Mouse (Mus musculus): ENCODE measurements around the gene Rad51d.

DNA sequence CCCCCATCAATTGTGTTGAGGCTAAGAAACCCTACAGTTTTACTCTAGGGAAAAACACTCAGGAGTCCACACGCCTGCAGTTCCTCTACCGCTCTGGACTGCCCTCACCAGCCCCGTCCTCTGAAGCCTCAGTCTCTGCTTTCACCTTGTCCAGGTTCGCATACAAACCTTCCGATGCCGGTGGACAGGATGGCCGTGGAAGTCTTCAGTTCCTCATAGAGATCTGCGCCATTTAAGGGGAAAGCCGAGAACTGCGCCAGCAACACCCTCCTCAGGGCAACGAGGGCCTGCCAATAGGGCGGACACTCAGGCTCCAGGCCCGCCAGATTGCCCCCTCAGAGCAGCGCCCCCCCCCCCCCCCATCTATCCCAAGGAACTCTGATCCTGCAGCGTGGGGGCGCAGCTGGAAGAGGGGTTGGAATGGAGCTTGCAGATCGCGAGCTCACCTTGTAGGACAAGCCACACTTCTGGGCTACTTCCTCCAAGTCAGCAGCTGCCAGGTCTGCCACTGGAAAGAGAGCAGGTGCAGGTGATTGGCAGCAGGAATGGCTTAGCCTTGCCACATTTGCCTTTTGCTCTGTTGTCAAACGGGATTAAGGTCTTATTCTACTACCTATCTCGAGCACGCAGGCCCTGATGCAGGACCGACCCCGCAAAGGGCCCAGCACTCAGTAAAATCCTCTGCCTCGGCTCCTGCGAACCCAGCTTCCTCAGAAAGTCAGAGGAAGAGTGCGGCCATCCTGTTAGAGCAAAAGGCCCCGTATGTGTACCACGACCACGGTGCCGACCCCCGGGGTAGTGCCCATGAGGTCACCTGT, 681 bp downstream of the Rad51d start:
- TF ChIP-seq CTCF (IDR thresholded peaks at IDR 0.05; ENCODE audit: low read depth, low read length) (no peak), POLR2A (IDR thresholded peaks at IDR 0.05; ENCODE audit: borderline replicate concordance, low read depth, low read length) (no peak)

Measured in bone marrow macrophage, adult 2 months (primary cell).